Mouse (Mus musculus): ENCODE data around the gene LTO1.

The LTO1 gene

GRCm38 (mm10) chr7:144940585-144940984, 25.7 kb downstream of the LTO1 start:
- no peak for DNase-seq

DNA sequence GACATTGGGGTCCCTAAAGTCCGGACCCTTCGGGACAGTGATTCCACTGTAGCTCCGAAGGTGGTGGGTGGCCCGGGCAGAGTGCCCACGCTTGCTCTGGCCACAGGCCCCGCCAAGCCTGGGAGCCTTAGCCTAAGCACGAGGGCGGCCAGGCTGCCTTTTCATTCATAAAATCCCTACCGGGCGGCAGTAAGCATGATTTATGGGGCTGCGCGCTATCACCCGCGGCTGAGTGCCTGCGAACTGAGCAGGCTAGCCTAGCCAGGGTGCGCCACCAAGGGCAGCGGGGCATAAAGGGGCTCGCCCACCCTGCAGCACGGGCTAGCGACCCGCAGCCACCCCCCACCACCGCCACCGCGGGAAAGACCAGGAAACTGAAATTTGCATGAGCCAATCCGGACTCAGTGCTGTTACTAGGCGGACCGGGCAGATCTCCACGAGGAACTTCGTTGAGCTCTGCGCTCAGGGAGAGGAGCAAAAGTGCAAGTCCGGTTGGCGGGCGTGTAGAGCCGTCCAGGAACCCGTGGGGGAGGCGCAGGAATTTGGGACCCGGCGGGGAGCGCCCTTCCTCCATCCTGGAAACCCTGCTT, 26.4 kb downstream of the LTO1 start:
- DNase-seq, result peak; percentile 94

- DNase-seq, result peak; percentile 45
These were observed 27.3 kb downstream of the LTO1 start for GRCm38 (mm10) chr7:144942071-144942743.

DNA sequence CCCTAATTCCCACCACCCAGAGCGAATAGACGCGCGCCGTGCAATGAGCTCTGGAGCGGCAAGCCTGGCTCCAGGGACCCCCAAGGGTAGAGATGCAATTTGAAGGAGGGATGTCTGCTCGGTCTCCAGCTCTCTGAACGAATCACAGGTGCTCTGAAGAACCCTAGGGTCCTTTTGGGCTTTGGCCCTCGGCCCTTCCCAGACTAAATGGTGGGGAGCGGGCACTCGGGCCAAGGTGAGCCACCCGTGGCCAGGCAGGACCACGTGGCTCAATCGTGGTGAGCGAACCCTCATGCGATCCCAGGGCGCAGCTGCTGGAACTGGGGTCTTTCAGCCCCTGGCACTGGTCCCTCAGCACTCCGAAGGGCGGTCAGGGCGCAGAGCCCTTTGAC, 27.8 kb downstream of the LTO1 start:
- DNase-seq, result no peak

- peak; percentile 83 for DNase-seq
These were observed 28.4 kb downstream of the LTO1 start for GRCm38 (mm10) chr7:144943254-144943653.

- DNase-seq, result no peak
These were observed 43.9 kb downstream of the LTO1 start for GRCm38 (mm10) chr7:144958509-144959395.

DNA sequence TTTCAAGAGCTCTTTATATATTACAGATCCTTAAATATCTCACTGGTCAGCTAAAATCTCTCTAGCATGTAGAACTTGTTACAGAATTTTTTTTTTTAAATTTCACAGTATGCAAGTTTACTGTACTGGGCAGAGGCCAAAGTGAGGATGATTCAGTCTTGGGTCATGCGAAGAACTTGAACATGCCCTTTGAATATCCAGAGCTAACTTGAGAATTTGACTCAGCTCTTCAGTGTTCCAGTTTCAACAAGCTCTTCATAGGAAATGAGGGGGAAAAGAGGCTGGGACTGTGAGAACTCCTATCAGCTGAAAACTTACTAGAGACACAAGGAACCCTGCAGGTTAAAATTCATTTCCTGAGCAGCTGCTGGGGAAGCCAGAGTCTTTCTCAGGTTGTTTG, 49.0 kb downstream of the LTO1 start:
- no peak for DNase-seq

- no peak for DNase-seq
These were observed 49.4 kb downstream of the LTO1 start for GRCm38 (mm10) chr7:144964316-144964715.

GRCm38 (mm10) chr7:144965893-144966292, 51.0 kb downstream of the LTO1 start:
- no peak for DNase-seq

DNA sequence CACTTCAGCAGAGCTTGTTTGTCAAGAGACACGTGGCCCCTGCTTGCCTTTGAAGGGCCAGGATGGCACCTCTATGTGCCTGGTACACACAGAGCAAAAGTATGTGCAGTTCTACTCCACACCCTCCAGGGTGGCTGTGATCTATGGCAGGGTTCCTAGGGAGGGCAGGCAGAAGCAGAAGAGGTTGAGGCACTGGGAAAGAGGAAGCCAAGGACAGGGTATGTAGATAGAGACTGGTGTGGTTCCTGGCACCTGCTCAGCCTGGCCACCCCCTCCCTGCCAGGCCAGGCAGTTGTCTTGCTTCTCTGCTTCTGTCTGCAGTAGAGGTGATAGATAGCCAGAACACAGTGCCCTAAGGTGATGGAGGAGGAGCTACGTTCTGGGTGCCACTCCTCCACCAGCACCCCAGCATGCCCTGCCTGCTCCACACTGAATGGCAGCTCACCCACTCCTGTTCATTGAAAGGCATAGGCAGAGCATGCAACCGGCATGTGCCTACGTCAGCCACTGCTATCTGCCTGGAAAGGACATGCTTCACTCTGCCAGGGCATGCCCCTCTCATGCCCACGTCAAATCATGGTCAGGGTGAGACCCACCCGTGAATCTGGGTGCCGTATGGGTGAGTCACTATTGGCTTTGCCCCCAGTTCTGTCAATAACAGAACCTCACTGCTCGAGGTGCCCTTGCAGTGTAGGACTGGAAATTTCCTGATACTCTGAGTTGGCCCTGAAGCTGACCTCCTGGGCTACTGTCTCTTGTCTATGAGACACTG, 56.3 kb downstream of the LTO1 start:
- DNase-seq, result no peak

GRCm38 (mm10) chr7:144971769-144972168, 56.9 kb downstream of the LTO1 start:
- DNase-seq, result no peak

DNA sequence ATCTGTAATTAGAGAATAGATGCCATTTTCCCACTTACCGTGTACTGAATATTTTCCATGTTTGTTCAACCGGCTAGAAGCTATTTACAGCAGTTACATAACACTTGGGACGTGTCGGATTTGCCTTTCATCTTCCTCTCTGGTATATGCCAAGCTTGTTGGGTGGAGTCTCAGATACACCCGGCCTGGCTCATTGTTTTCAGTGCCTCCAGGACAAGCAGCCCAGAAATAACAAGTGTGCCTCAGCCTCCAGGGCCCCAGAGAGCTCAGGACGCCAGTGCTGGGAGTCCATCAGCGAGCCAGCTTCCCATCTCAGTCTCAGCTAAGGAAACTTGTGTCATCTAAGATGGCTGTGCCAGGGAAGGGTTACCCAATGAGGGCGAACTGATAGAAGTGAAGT, 58.6 kb downstream of the LTO1 start:
- peak; percentile 34 for DNase-seq

DNA sequence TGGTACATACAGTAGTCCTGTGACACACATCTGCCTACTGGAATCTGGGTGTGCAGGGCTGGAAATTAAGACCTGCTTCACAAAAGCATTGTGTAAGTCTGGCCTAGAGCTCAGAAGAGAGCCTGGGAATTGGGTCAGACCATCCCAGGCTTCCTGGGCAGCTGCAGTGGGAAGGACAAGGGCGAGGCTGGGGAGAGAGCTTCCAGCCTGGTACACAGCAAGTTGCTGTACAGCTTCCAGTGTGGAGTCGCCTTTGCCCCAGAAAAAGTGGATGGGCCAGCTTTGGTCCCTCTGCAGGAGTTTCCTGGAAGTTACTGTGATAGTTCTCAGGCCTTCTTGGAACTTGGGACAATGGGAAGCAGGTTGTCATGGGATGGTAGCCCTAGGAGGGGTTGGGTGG, 62.2 kb downstream of the LTO1 start:
- no peak for DNase-seq

- DNase-seq, result no peak
These were observed 64.9 kb downstream of the LTO1 start for GRCm38 (mm10) chr7:144979814-144980213.
